Mouse (Mus musculus) intestine, postnatal 0 days (tissue): ENCODE data around the gene Unc93a2. TPM values are rescaled to one million over a fixed set of nuclear protein-coding genes. Genes with fewer than 3 reads are reported as not detected.
A peak's percentile ranks its signal among the peaks of the same experiment; 100 is the strongest.
"Not testable (repeated sequence)": the region's sequence is repeated elsewhere in the genome, so short reads cannot be mapped to it uniquely, and the experiment has no call there.

ENCODE experiments used
- ATAC-seq: fragments of 200-750 bp; cut with Nextera tagmentation; 2 replicates; pipeline ENCODE4 v1.8.0; 2017; ENCODE audit warnings: mild to moderate bottlenecking, moderate TSS enrichment, moderate library complexity
- H3K27ac ChIP-seq: fragments of 300-500 bp; sonication (generic); 2 replicates; pipeline ENCODE4 v1.5.1; 2014; ENCODE audit warnings: mild to moderate bottlenecking, low read depth, low read length, moderate library complexity
- H3K27me3 ChIP-seq: fragments of 300-500 bp; sonication (generic); replicated peaks from 2 replicates; pipeline ENCODE4 v1.6.1; 2014; ENCODE audit warnings: low read length, mixed read lengths; ENCODE audit not compliant: control insufficient read depth, insufficient read depth
- H3K36me3 ChIP-seq: fragments of 300-500 bp; sonication (generic); 2 replicates; pipeline ENCODE4 v1.6.1; 2014; ENCODE audit warnings: mild to moderate bottlenecking, moderate library complexity; ENCODE audit not compliant: control insufficient read depth, insufficient read depth
- H3K4me1 ChIP-seq: fragments of 300-500 bp; sonication (generic); replicated peaks from 2 replicates; pipeline ENCODE4 v1.6.1; 2014; ENCODE audit warnings: antibody characterized with exemption, low read length, mixed read lengths; ENCODE audit not compliant: control insufficient read depth, insufficient read depth
- H3K4me2 ChIP-seq: fragments of 300-500 bp; sonication (generic); replicated peaks from 2 replicates; pipeline ENCODE4 v1.6.1; 2014; ENCODE audit warnings: low read depth, mild to moderate bottlenecking, moderate library complexity
- H3K4me3 ChIP-seq: fragments of 300-500 bp; sonication (generic); 2 replicates; pipeline ENCODE4 v1.5.1; 2014; ENCODE audit warnings: low read depth, low read length
- H3K9ac ChIP-seq: fragments of 300-500 bp; sonication (generic); 2 replicates; pipeline ENCODE4 v1.6.1; 2014; ENCODE audit warnings: mild to moderate bottlenecking, low read depth, low read length
- H3K9me3 ChIP-seq: fragments of 300-500 bp; sonication (generic); 2 replicates; pipeline ENCODE4 v1.6.1; 2016; ENCODE audit warnings: mixed run types; ENCODE audit not compliant: control insufficient read depth
- WGBS: fragments of 180-500 bp; shearing (Covaris S2); extraction: QIAGEN DNeasy Blood & Tissue Kit; methylation state at CpG from one replicate; pipeline ENCODE4 v1.1.7; 2014; 5-methylcytosine and 5-hydroxymethylcytosine counted together
- polyA plus RNA-seq: library from polyadenylated mRNA; unstranded; fragments of >200 nt; fragmentation: Nextera tagmentation; extraction: Ambion mirVana; gene quantifications from 2 replicates; pipeline ENCODE4 v1.2.1, GENCODE M21; 2015

Unc93a2 gene
- polyA plus RNA-seq, 1 experiment from 2014 or later = 0.25 TPM

DNA sequence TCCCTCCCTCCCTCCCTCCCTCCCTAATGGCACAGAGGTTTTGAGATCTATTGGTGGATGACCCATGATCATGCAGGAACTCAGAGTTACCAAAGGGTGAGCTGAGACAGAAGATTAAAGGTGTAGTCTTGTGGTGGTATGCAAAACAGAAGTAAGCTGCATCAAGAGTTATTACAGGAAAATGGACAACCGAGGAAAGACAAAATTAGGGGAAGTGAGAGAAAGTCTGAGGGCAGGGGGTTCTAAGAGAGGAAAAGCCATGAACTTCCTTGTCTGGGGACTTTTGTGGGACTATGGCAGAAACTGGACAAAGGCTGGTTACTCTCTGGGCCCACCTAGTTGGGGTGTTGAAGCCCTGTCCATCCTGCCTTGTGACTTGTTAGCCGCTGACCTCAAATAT lies 11.0 kb upstream of the Unc93a2 start:
- H3K4me3 ChIP-seq, H3K9ac ChIP-seq, H3K9me3 ChIP-seq, ATAC-seq, H3K4me1 ChIP-seq, H3K4me2 ChIP-seq, H3K36me3 ChIP-seq, H3K27ac ChIP-seq, H3K27me3 ChIP-seq: not testable (repeated sequence)
- WGBS = no CpG with 5 or more reads among the region's 2 CpGs

DNA sequence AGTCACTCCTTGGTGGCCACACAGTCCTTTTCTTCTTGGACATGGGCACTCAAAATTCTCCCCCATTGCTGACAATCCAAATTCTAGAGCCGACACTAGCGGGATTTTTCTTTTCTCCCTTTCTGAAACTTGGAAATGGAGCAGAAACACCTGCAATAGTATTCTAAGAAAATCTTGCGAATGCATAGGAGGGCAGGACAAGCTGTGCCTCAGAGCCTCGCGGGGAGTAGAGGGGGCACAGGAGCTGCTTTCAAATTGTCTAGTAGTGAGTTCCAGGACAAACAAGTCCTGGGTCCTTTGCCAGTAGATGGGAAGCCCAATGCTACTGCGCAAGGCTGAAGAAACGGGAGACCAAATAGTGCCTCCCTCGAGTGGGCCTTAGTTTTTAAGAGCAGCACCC lies 10.4 kb upstream of the Unc93a2 start:
- H3K27me3 ChIP-seq, H3K4me3 ChIP-seq: not testable (repeated sequence)
- 92% methylated on average over 7 of the region's 8 CpGs for WGBS

DNA sequence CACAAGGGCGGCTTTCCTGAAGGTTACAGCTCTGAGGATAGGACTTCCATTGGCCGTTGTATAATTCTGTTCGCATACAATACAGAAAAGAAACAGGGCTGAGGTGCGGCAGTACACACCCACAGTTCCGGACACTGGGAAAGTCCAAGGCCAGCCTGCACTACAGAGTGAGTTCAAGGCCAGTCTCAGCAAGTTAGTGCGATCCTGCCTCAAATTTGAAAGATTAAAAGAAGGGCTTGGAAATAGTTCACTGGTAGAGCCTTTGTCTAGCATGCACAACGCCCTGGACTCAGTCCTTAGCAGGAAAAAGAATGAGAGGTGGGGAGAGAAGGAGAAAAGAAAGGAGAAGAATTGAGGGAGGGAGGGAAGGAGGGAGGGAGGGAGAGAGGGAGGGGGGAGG lies 9.9 kb upstream of the Unc93a2 start:
- not testable (repeated sequence) for H3K36me3 ChIP-seq, H3K27me3 ChIP-seq, H3K4me2 ChIP-seq, H3K4me1 ChIP-seq, ATAC-seq, H3K27ac ChIP-seq, H3K4me3 ChIP-seq, H3K9me3 ChIP-seq, H3K9ac ChIP-seq
- 79% methylated on average over 7 of the region's 7 CpGs for WGBS

More for the DNA sequence above, 10.4 kb upstream of the Unc93a2 start:
- not testable (repeated sequence) for H3K36me3 ChIP-seq, H3K4me2 ChIP-seq, ATAC-seq, H3K9me3 ChIP-seq, H3K4me1 ChIP-seq, H3K9ac ChIP-seq, H3K27ac ChIP-seq

DNA sequence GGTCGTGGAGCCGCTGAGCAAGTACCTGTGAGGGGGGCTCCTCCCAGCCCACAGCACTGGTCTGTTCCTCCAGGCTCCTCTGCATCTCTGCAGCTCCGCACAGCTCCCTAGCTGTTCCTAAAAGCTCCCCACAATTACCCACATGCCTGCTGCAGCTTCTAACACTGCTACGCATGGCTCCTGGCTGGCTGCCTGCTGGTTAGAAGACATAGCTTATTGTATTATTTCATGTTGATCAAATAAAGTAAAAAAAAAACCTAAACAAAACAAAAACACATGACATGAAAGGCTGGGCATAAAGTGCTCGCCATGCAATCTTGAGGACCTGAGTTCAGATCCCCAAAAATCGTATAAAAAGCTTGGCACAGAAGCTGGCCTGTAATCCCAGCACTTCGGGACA lies 4.6 kb upstream of the Unc93a2 start:
- not testable (repeated sequence) for H3K27me3 ChIP-seq, H3K4me2 ChIP-seq
- WGBS = 79% methylated on average over 7 of the region's 7 CpGs

DNA sequence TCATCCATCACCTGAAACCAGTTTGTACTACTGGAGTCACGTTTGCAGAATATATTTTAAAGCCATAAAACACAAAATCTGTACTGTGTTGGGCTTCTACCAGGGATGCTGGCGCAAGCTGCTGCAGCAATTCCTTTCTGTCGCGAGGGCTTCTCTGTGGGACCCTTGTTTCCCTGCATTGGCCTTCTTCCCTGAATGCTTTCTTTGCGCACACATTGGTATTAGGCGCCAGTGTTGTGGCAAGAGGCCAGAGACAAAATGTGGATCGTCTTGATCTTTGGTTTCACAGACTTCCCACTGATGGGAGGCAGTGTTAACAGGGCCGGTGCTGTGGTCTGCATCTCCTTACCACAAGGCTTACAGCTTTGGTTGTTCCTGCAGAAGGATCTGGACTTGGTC lies 3.7 kb upstream of the Unc93a2 start:
- not testable (repeated sequence) for H3K4me3 ChIP-seq, H3K4me1 ChIP-seq, H3K36me3 ChIP-seq, H3K9ac ChIP-seq, H3K9me3 ChIP-seq, H3K27me3 ChIP-seq, H3K4me2 ChIP-seq, H3K27ac ChIP-seq, ATAC-seq
- 84% methylated on average over 6 of the region's 8 CpGs for WGBS

More for the DNA sequence above, 4.6 kb upstream of the Unc93a2 start:
- H3K4me1 ChIP-seq, H3K4me3 ChIP-seq, H3K9me3 ChIP-seq, H3K36me3 ChIP-seq, H3K9ac ChIP-seq, H3K27ac ChIP-seq, ATAC-seq: not testable (repeated sequence)

DNA sequence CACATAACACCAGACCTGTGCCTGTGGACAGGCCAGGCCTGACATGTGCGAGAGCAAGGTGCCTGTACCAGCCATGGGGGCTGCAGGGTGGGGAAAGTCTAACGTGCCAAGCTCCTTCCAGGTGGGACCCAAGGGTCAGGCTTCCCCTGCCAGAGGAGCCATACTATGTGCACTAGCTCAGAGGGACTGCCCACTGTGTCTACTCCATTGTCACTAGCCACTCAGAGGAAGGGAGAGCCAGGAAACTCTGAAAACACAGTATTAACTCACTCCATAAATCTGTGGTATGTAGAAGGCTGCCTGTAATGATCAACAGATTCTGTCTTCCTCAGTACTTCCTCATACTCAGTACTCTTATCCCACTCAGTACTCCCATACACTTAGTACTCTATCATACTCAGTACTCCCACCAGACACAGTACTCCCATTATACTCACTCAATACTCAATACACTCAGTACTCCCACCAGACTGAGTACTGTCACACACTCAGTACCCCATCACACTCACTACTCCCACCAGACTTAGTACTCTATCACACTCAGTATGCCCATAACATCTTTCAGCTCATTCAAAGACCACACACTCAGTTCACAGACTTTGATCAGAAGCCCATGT lies 3.2 kb upstream of the Unc93a2 start:
- not testable (repeated sequence) for H3K9me3 ChIP-seq, H3K9ac ChIP-seq

DNA sequence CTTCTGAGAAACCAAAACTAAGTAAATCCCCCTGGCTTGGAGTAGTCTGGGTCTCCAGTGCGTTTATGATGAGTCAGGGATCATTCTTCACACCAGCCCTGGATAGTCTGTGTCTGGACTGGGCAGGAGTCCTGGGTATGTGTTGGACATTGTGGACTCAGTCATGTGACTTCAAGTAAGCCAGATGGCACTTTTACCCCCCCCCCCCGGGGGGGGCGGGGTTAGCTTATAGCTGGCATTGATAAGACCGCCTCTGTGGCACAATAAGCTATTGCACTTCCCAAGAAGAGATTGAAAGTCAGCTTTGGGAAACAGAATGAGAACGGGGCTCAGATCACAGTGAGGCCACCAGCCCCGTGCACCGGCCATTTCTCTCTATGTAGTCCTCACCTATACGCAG lies 752 bp upstream of the Unc93a2 start:
- not testable (repeated sequence) for H3K4me3 ChIP-seq, H3K27ac ChIP-seq, H3K27me3 ChIP-seq, H3K9ac ChIP-seq, H3K4me1 ChIP-seq, H3K4me2 ChIP-seq, H3K9me3 ChIP-seq, H3K36me3 ChIP-seq
- WGBS = 57% methylated on average over 8 of the region's 8 CpGs
- ATAC-seq = 0 out of 2 replicates have a peak, but pooled peaks have one; percentile 23

More for the DNA sequence above, 3.2 kb upstream of the Unc93a2 start:
- not testable (repeated sequence) for H3K27me3 ChIP-seq, H3K4me1 ChIP-seq, H3K36me3 ChIP-seq, H3K27ac ChIP-seq, ATAC-seq, H3K4me3 ChIP-seq, H3K4me2 ChIP-seq
- no CpG with 5 or more reads among the region's 2 CpGs for WGBS

DNA sequence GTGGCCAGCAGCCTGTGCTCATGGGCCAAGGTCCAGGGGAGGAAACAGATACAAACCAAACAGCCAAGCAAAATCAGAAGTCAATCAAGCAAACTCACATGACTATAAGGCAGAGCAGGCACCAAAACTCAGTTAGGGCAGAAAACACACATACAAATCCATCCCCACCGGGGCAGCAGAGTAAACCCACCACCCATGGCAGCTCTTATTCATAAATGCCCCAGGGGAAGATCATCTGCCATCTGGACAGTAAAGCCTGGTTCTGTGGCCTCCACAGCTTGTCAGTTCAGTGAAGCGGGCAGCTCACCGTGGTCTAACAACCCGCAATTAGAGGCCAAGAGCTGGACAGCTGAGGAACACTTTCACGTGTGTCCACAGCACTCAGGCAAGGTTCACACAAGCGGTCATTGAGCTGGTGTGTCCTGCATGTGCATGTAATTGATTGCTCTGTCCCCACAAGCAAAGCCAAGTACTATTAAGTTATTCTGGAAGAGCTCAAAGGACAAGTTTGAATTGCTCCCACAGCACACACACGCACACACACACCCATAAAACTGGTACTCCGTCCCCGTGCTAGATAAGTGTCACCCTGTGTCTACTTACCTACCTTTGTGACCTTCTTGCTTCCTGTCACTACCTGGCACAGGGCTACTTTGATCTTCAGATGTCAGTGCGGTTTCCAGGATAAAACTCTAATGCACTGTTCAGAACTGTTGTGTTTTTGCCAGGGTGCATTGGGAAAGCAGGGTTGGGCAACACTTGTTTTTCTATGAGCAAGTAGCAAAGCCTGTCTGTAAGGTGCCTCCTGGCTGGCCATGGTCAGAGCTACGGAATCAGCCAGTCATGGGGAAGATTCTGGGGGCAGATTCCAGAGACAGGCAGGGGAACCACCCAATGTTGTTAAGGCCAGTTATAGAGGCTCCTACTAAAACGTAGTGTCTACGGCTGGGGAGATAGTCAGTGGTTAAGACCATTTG lies 1.8 kb downstream of the Unc93a2 start:
- H3K4me1 ChIP-seq, H3K4me2 ChIP-seq, H3K9me3 ChIP-seq, H3K4me3 ChIP-seq, H3K36me3 ChIP-seq, H3K9ac ChIP-seq, H3K27me3 ChIP-seq, H3K27ac ChIP-seq: not testable (repeated sequence)
- ATAC-seq = peak; percentile 85
- WGBS = 32% methylated on average over 10 of the region's 13 CpGs

DNA sequence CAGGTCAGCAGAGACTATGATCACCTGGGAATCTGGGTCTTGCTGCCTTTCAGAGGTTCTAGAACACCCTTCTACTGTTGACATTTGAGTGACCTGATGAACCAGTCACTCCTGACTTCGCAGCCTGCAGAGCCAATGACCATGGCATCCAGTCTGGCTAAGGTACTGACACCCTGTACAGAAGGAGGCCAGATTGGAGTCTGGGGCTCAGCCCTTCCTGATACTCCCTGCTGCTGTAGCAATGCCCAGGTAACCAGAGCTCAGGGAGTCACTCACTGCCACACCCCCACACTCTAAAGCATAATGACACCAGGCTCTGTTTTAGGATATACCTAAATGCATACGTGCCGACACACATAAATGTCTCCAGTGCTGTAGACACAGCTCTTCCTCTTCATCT lies 2.6 kb downstream of the Unc93a2 start:
- 73% methylated on average over 1 of the region's 3 CpGs for WGBS
- H3K9me3 ChIP-seq, H3K4me3 ChIP-seq, H3K36me3 ChIP-seq, H3K4me2 ChIP-seq, H3K27me3 ChIP-seq, H3K9ac ChIP-seq, H3K27ac ChIP-seq, H3K4me1 ChIP-seq: not testable (repeated sequence)
- ATAC-seq = peak; percentile 2; the same call in 1 of the 2 replicates
